Mouse (Mus musculus): ENCODE measurements around the gene Cacng6.

Cacng6 gene

GRCm38 (mm10) chr7:3463306-3463705 is 39.3 kb downstream of the Cacng6 start:
- 63% methylated on average over 4 of the region's 4 CpGs for WGBS

- 26% methylated on average over 2 of the region's 2 CpGs for WGBS
Measured at GRCm38 (mm10) chr7:3468614-3469013, 44.6 kb downstream of the Cacng6 start.

DNA sequence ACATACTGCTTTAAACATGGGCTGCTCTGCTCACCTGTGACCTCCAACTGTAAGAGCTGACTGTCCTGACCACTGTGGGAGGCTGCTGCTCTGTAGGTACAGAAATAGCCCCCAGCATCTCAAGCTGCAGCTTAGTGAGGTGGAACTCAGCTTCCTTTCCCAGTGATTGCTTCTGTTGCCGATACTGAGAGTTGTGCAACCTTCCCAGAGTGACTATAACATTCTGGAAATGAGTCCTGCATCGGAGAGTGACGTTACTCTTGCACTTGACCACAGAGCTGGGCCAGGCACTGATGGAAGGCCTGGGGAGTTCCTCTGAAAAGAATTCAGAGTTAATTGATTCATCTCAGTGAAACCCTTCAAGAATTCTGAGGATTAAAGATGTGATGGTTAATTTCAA is 48.8 kb downstream of the Cacng6 start:
- 70% methylated on average over 3 of the region's 3 CpGs for WGBS

GRCm38 (mm10) chr7:3474291-3475080 is 50.5 kb downstream of the Cacng6 start:
- 14% methylated on average over 19 of the region's 19 CpGs for WGBS

- 41% methylated on average over 5 of the region's 5 CpGs for WGBS
Measured at GRCm38 (mm10) chr7:3476728-3477127, 52.7 kb downstream of the Cacng6 start.

DNA sequence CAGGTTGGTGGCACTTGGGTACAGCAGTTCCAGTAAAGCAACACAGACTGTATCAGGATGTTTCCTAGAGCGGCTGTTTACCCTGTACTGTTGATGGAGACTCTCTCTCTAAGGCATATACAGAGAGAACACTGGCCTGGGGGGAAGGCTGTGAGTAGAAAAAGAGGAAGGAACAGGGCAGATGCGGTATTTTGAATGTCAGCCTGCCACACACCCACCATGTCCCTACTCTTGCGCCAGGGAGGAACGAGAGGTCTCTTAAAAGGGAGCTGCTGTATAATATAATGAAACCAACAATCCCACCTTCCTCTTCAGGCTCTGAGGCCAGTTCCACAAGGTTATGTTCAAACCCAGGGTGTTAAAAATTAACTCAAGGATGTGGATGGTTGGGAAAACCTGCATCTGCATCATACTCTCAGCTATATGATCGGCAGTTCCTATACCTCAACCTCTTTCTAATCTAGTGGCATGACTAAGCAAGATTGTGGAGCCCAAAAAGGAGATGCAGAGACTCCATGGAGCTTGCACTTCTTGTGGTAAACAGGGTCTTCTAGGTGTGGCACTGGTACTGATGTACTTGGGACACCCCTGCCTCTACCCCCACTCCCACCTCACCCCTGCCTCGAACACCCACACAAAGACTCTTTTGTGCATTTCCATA is 58.1 kb downstream of the Cacng6 start:
- WGBS, result 83% methylated on average over 6 of the region's 6 CpGs

All from cerebral cortex, adult 2 months (tissue).